Mouse (Mus musculus): ENCODE measurements around the gene Hsd17b12.

- TF ChIP-seq CTCF (IDR thresholded peaks at IDR 0.05; ENCODE audit: control insufficient read depth, insufficient read depth, insufficient read length) (no peak), FOSL1 (IDR thresholded peaks at IDR 0.05; ENCODE audit: insufficient read depth, low read length, poor library complexity, severe bottlenecking) (no peak), MAX (IDR thresholded peaks at IDR 0.05) (no peak), MYOD1 (IDR thresholded peaks at IDR 0.05; ENCODE audit: control insufficient read depth, insufficient read length, low read depth) (no peak), MYOG (IDR thresholded peaks at IDR 0.05; ENCODE audit: control insufficient read depth, extremely low read depth, insufficient read length) (no peak), USF1 (IDR thresholded peaks at IDR 0.05; ENCODE audit: low read depth) (no peak), CEBPB (IDR thresholded peaks at IDR 0.05; ENCODE audit: low read depth) (no peak)
Measured at GRCm38 (mm10) chr2:94001918-94002317, 155.8 kb downstream of the Hsd17b12 start.
